In the genomic region with DNA sequence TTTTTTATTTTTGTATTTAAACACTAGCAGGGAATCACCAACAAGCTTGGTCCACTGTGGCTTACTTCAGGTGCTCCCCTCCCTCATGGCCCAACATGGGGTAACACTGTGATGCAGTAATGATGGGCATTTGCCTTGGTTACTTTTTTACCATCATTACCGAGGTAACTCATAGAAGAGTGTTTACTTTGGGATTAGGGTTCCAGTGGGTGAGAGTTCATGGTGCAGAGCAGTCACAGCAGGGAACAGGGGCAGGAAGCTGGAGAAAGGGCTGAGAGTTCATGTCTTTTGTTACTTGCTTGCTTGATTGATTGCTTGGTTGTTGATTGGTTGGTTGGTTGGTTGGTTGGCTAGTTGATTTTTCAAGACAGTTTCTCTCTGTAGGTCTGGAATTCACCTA, we compare ENCODE assay signal across 23 mouse cellular contexts. TPM values are rescaled to one million over a fixed set of nuclear protein-coding genes. Genes with fewer than 3 reads are reported as not detected.
"Had no signal": no experiment of that assay in that cellular context is flagged by ENCODE, and none has a peak within 500 bp of the region (broad histone marks: within the 10 kb centered on the region; RNA-seq: fewer than 3 reads in every experiment).

No protein-coding gene starts in this region.

- H3K27ac ChIP-seq: lung, embryonic 15.5 days; macrophage; midbrain, embryonic 13.5 days; midbrain, embryonic 15.5 days; neural tube, embryonic 12.5 days; stomach, embryonic 15.5 days; stomach, postnatal 0 days had no signal

- H3K9ac ChIP-seq: lung, embryonic 15.5 days; midbrain, embryonic 13.5 days; midbrain, embryonic 15.5 days; neural tube, embryonic 12.5 days; stomach, embryonic 15.5 days had no signal

- H3K36me3 ChIP-seq: lung, embryonic 15.5 days; midbrain, embryonic 13.5 days; midbrain, embryonic 15.5 days; neural tube, embryonic 12.5 days; stomach, embryonic 15.5 days had no signal

- DNase-seq: lung, adult 2 months; lung, postnatal 14 days; lung, postnatal 36 days; right cerebral cortex, postnatal 14 days; thymus, adult 2 months; thymus, postnatal 14 days; thymus, postnatal 36 days had no signal

- H3K4me2 ChIP-seq: lung, embryonic 15.5 days; midbrain, embryonic 11.5 days; midbrain, embryonic 13.5 days; midbrain, embryonic 15.5 days; neural tube, embryonic 12.5 days; stomach, embryonic 15.5 days had no signal

- H3K27me3 ChIP-seq: lung, embryonic 15.5 days; megakaryocyte, embryonic 14.5 days; midbrain, embryonic 13.5 days; midbrain, embryonic 15.5 days; neural tube, embryonic 12.5 days; stomach, embryonic 15.5 days had no signal

- H3K9me3 ChIP-seq: lung, embryonic 15.5 days; megakaryocyte, embryonic 14.5 days; midbrain, embryonic 13.5 days; midbrain, embryonic 15.5 days; neural tube, embryonic 12.5 days; stomach, embryonic 15.5 days had no signal

- H3K4me1 ChIP-seq: lung, embryonic 15.5 days; midbrain, embryonic 13.5 days; midbrain, embryonic 15.5 days; neural tube, embryonic 12.5 days; stomach, embryonic 15.5 days had no signal

- H3K4me3 ChIP-seq: lung, embryonic 15.5 days; megakaryocyte, embryonic 14.5 days; midbrain, embryonic 13.5 days; midbrain, embryonic 15.5 days; neural tube, embryonic 12.5 days; stomach, embryonic 15.5 days had no signal

- ATAC-seq: lung, postnatal 0 days; midbrain, embryonic 13.5 days; midbrain, embryonic 15.5 days had no signal

RNA-seq across cellular contexts. Expression of a gene that starts 52.0 kb away (rescaled TPM):
- total RNA-seq: megakaryocyte progenitor cell, adult 5-6 weeks; midbrain, postnatal 0 days; monocyte, adult 5-6 weeks; neutrophil, adult 5-6 weeks had no signal
- polyA plus RNA-seq: lung, adult 2 months; lung, embryonic 15.5 days; lung, postnatal 0 days; macrophage; midbrain, embryonic 11.5 days; midbrain, embryonic 13.5 days; midbrain, embryonic 15.5 days; neural tube, embryonic 12.5 days; neural tube, embryonic 14.5 days; spleen, adult 2 months; stomach, embryonic 15.5 days; stomach, postnatal 0 days had no signal
